Mouse (Mus musculus): ENCODE measurements around the gene Stap2. TPM values are rescaled to one million over a fixed set of nuclear protein-coding genes. Genes with fewer than 3 reads are reported as not detected.

Gene Stap2
- polyA plus RNA-seq, 1 experiment from 2014 or later: 6.1 TPM

DNA sequence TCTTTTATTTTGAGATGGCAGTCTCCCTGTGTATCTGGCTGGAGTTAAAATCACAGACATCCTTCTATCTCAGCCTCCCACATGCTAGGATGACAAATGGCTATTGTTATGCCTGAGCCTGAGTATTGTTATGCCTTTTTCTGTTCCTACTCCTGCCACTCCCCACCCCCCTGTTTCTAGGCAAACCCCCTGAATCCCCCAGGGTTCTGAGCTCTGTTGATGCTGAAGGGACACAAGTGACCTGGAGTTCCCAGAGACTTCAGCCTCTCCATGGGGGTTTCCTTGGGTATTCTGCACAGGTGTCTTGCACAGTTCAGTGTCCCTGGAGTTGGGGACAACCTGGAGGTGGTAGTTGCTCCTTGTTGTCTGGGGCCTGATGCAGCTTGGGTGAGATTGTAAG lies 53.3 kb downstream of the Stap2 start:
- Histone ChIP-seq H3K4me1 (ENCODE audit: control insufficient read depth, insufficient read depth, low read length) (no peaks in the 10 kb centered on the region), H3K36me3 (replicated peaks; ENCODE audit: control insufficient read depth, insufficient read depth, low read depth, low read length) (no peaks in the 10 kb centered on the region), H3K4me3 (ENCODE audit: low read depth, low read length) (no peak overlapping the region), H3K4me2 (ENCODE audit: low read depth, low read length) (no peak overlapping the region), H3K27ac (replicated peaks; ENCODE audit: low read depth, low read length) (no peak overlapping the region), H3K9ac (replicated peaks; ENCODE audit: low read length) (no peak overlapping the region), H3K9me3 (replicated peaks; ENCODE audit: control insufficient read depth, low read length) (no peaks in the 10 kb centered on the region), H3K27me3 (ENCODE audit: control insufficient read depth, insufficient read depth, low read length) (peaks cover 2% of the 10 kb centered on the region; the same call in 1 of the 2 replicates)
- ATAC-seq (replicated peaks; ENCODE audit: insufficient number of reproducible peaks, low FRiP score, low TSS enrichment, low read depth) (no peak), DNase-seq (ENCODE audit: low spot score) (no peak)

GRCm38 (mm10) chr17:55950601-55951000 lies 54.8 kb downstream of the Stap2 start:
- H3K4me1 ChIP-seq (ENCODE audit: control insufficient read depth, insufficient read depth, low read length): no peaks in the 10 kb centered on the region
- no peak overlapping the region for H3K4me2 ChIP-seq (ENCODE audit: low read depth, low read length)
- no peaks in the 10 kb centered on the region for H3K36me3 ChIP-seq (replicated peaks; ENCODE audit: control insufficient read depth, insufficient read depth, low read depth, low read length)
- no peak for ATAC-seq (replicated peaks; ENCODE audit: insufficient number of reproducible peaks, low FRiP score, low TSS enrichment, low read depth)
- H3K4me3 ChIP-seq (ENCODE audit: low read depth, low read length): no peak overlapping the region
- H3K27me3 ChIP-seq (ENCODE audit: control insufficient read depth, insufficient read depth, low read length): no peaks in the 10 kb centered on the region; the same call in 1 of the 2 replicates
- DNase-seq (ENCODE audit: low spot score): no peak
- 80% methylated on average over 9 of the region's 9 CpGs for WGBS
- H3K9ac ChIP-seq (replicated peaks; ENCODE audit: low read length): no peak overlapping the region
- no peaks in the 10 kb centered on the region for H3K9me3 ChIP-seq (replicated peaks; ENCODE audit: control insufficient read depth, low read length)
- H3K27ac ChIP-seq (replicated peaks; ENCODE audit: low read depth, low read length): no peak overlapping the region

DNA sequence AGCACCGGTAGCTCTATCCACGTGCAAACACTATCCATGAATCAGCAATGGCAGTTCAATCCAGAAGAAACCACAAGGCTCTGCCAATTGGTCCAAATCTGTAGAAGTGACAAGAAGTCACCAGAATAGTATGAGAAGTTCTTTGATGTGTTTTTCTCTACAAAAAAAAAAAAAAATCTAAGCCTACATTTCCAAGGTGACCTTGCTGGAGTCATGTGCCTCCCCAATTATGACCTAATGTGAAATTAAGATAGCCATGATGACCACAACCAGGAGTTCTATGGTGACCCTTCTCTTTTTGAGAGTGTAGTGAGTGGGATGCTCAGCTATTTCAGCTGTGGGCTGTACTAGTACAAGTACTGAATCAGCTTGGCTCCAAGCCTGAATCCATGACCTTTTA lies 56.0 kb downstream of the Stap2 start, which contains the start of gene Zfp119b:
TSS of gene Zfp119b (minus strand) at position 101 of the 400 bp plus-strand sequence.
- ATAC-seq (replicated peaks; ENCODE audit: insufficient number of reproducible peaks, low FRiP score, low TSS enrichment, low read depth) (no peak), DNase-seq (ENCODE audit: low spot score) (no peak)
- H3K9me3 ChIP-seq (replicated peaks; ENCODE audit: control insufficient read depth, low read length): no peaks in the 10 kb centered on the region
- no peaks in the 10 kb centered on the region for H3K36me3 ChIP-seq (replicated peaks; ENCODE audit: control insufficient read depth, insufficient read depth, low read depth, low read length)
- H3K9ac ChIP-seq (replicated peaks; ENCODE audit: low read length): no peak within 1 kb of the TSS
- no peaks in the 10 kb centered on the region for H3K27me3 ChIP-seq (ENCODE audit: control insufficient read depth, insufficient read depth, low read length)
- no peak within 1 kb of the TSS for H3K4me2 ChIP-seq (ENCODE audit: low read depth, low read length)
- no peak within 1 kb of the TSS for H3K4me3 ChIP-seq (ENCODE audit: low read depth, low read length)
- WGBS: 83% methylated on average over 2 of the region's 2 CpGs
- no peaks in the 10 kb centered on the region for H3K4me1 ChIP-seq (ENCODE audit: control insufficient read depth, insufficient read depth, low read length)
- H3K27ac ChIP-seq (replicated peaks; ENCODE audit: low read depth, low read length): no peak within 1 kb of the TSS

- H3K9ac ChIP-seq (replicated peaks; ENCODE audit: low read length): no peak overlapping the region
- no peak for DNase-seq (ENCODE audit: low spot score)
- no peak overlapping the region for H3K4me3 ChIP-seq (ENCODE audit: low read depth, low read length)
- H3K4me1 ChIP-seq (ENCODE audit: control insufficient read depth, insufficient read depth, low read length): no peaks in the 10 kb centered on the region
- WGBS: 90% methylated on average over 4 of the region's 4 CpGs
- H3K27me3 ChIP-seq (ENCODE audit: control insufficient read depth, insufficient read depth, low read length): no peaks in the 10 kb centered on the region
- no peak for ATAC-seq (replicated peaks; ENCODE audit: insufficient number of reproducible peaks, low FRiP score, low TSS enrichment, low read depth)
- no peaks in the 10 kb centered on the region for H3K9me3 ChIP-seq (replicated peaks; ENCODE audit: control insufficient read depth, low read length)
- H3K4me2 ChIP-seq (ENCODE audit: low read depth, low read length): no peak overlapping the region
- H3K27ac ChIP-seq (replicated peaks; ENCODE audit: low read depth, low read length): no peak overlapping the region
- no peaks in the 10 kb centered on the region for H3K36me3 ChIP-seq (replicated peaks; ENCODE audit: control insufficient read depth, insufficient read depth, low read depth, low read length)
Measured at GRCm38 (mm10) chr17:55948647-55949046, 56.7 kb downstream of the Stap2 start.

Other genes with a start within 250 kb of the Stap2 start
- gene Zfp119a, start 126.7 kb downstream of the Stap2 start, polyA plus RNA-seq (2014; fragmentation: Nextera tagmentation; extraction: Ambion mirVana): 9.5 and 10.4 TPM in 2 replicates
- gene Zfp959, start 113.5 kb downstream of the Stap2 start, polyA plus RNA-seq (2014; fragmentation: Nextera tagmentation; extraction: Ambion mirVana): 13.5 and 13.6 TPM in 2 replicates
- gene Zfp119b, start 56.1 kb downstream of the Stap2 start, polyA plus RNA-seq (2014; fragmentation: Nextera tagmentation; extraction: Ambion mirVana): 6.2 and 6.9 TPM in 2 replicates
- 1.8 and 2.2 TPM in 2 replicates for gene Ebi3, start 52.9 kb downstream of the Stap2 start, polyA plus RNA-seq (2014; fragmentation: Nextera tagmentation; extraction: Ambion mirVana)
- gene Yju2, start 46.5 kb downstream of the Stap2 start, polyA plus RNA-seq (2014; fragmentation: Nextera tagmentation; extraction: Ambion mirVana): 18.5 and 18.9 TPM in 2 replicates
- gene Shd, start 35.1 kb downstream of the Stap2 start, polyA plus RNA-seq (2014; fragmentation: Nextera tagmentation; extraction: Ambion mirVana): 32.9 and 37.4 TPM in 2 replicates
- 36.6 and 43.0 TPM in 2 replicates for gene Fsd1, start 19.1 kb downstream of the Stap2 start, polyA plus RNA-seq (2014; fragmentation: Nextera tagmentation; extraction: Ambion mirVana)
- 135 and 142 TPM in 2 replicates for gene Mpnd, start 127 bp upstream of the Stap2 start, polyA plus RNA-seq (2014; fragmentation: Nextera tagmentation; extraction: Ambion mirVana)
- gene Sh3gl1, start 31.1 kb upstream of the Stap2 start, polyA plus RNA-seq (2014; fragmentation: Nextera tagmentation; extraction: Ambion mirVana): 119 and 132 TPM in 2 replicates
- 24.5 and 26.6 TPM in 2 replicates for gene Chaf1a, start 34.9 kb upstream of the Stap2 start, polyA plus RNA-seq (2014; fragmentation: Nextera tagmentation; extraction: Ambion mirVana)
- 40.9 and 43.1 TPM in 2 replicates for gene Ubxn6, start 69.4 kb upstream of the Stap2 start, polyA plus RNA-seq (2014; fragmentation: Nextera tagmentation; extraction: Ambion mirVana)
- gene Hdgfl2, start 74.0 kb upstream of the Stap2 start, polyA plus RNA-seq (2014; fragmentation: Nextera tagmentation; extraction: Ambion mirVana): 101 and 106 TPM in 2 replicates
- 0.08 TPM in 1 of 2 replicates, not detected in the other for gene Plin4, start 104.2 kb upstream of the Stap2 start, polyA plus RNA-seq (2014; fragmentation: Nextera tagmentation; extraction: Ambion mirVana)
- gene Plin5, start 112.0 kb upstream of the Stap2 start, polyA plus RNA-seq (2014; fragmentation: Nextera tagmentation; extraction: Ambion mirVana): 0.10 and 0.31 TPM in 2 replicates
- gene Lrg1, start 116.4 kb upstream of the Stap2 start, polyA plus RNA-seq (2014; fragmentation: Nextera tagmentation; extraction: Ambion mirVana): not detected in 2 replicates
- gene Sema6b, start 134.8 kb upstream of the Stap2 start, polyA plus RNA-seq (2014; fragmentation: Nextera tagmentation; extraction: Ambion mirVana): 1.1 and 1.6 TPM in 2 replicates
- gene Tnfaip8l1, start 156.9 kb upstream of the Stap2 start, polyA plus RNA-seq (2014; fragmentation: Nextera tagmentation; extraction: Ambion mirVana): 12.1 and 12.7 TPM in 2 replicates
- 48.5 and 60.5 TPM in 2 replicates for gene Mydgf, start 178.3 kb upstream of the Stap2 start, polyA plus RNA-seq (2014; fragmentation: Nextera tagmentation; extraction: Ambion mirVana)
- gene Dpp9, start 213.3 kb upstream of the Stap2 start, polyA plus RNA-seq (2014; fragmentation: Nextera tagmentation; extraction: Ambion mirVana): 23.7 and 33.1 TPM in 2 replicates

Measured in embryonic facial prominence, embryonic 11.5 days (tissue).